Mouse (Mus musculus): ENCODE data around the gene Bpifb9b. TPM values are rescaled to one million over a fixed set of nuclear protein-coding genes. Genes with fewer than 3 reads are reported as not detected.
A peak's percentile ranks its signal among the peaks of the same experiment; 100 is the strongest.
"Not testable (repeated sequence)": the region's sequence is repeated elsewhere in the genome, so short reads cannot be mapped to it uniquely, and the experiment has no call there.

Bpifb9b gene
- not detected for total RNA-seq (2021)
- long read RNA-seq, experiment 1, result 0 reads
- long read RNA-seq, experiment 2, result 0 reads

DNA sequence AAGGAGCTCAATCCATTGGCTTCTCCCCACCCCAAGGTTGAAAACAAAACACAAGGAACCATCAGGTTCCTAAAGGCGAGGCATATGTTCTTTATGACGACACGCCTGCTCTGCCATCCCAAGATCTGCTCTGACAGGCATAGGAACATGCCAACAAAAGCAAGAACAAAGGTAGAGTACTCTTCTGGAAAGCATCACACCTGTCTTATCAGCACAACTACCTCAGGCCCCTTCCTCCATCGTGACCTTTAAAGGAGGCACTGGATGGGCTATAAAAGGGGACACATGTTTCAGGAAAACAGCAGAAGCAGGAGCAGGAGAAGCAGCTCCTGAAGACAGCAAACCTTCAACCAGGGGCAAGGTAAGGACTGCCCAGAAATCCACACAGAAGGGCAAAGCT lies at the start of gene Bpifb9b:
TSS of gene Bpifb9b (plus strand) at position 301 of the 400 bp plus-strand sequence.
- DNase-seq, result not testable (repeated sequence)

DNA sequence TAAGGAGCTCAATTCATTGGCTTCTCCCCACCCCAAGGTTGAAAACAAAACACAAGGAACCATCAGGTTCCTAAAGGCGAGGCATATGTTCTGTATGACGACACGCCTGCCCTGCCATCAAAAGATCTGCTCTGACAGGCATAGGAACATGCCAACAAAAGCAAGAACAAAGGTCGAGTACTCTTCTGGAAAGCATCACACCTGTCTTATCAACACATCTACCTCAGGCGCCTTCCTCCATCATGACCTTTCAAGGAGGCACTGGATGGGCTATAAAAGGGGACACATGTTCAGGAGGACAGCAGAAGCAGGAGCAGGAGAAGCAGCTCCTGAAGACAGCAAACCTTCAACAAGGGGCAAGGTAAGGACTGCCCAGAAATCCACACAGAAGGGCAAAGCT lies 49.5 kb upstream of the Bpifb9b start, which contains the start of gene Bpifb9a:
TSS of gene Bpifb9a (plus strand) at position 301 of the 400 bp plus-strand sequence.
- DNase-seq, result not testable (repeated sequence)

GRCm38 (mm10) chr2:154264397-154264796 lies 42.6 kb upstream of the Bpifb9b start:
- not testable (repeated sequence) for DNase-seq

- not testable (repeated sequence) for DNase-seq
Measured at GRCm38 (mm10) chr2:154291866-154292265, 15.2 kb upstream of the Bpifb9b start.

- no peak for DNase-seq
Measured at GRCm38 (mm10) chr2:154292833-154293232, 14.2 kb upstream of the Bpifb9b start.

- peak; percentile 48 for DNase-seq
Measured at GRCm38 (mm10) chr2:154294746-154295145, 12.3 kb upstream of the Bpifb9b start.

GRCm38 (mm10) chr2:154300496-154300895 lies 6.5 kb upstream of the Bpifb9b start:
- DNase-seq, result peak; percentile 75

DNA sequence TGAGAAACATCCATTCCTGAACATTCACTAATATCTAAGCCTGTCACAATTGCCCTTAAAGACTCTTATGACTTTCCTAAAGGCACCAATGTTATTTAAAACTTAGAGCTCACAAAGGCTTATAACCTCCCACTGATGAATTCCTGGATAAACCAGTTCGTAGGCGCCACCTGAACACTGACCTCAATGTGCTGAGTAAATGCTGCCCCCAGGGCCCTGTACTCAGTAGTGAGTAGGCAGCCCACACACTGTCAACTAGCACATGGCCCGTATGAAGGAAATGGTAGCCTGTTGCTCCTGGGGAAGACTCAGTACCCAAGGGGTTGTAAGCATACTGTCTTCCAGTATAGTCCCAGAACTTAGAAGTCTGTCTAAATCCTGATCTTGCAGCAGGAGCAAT lies 5.3 kb upstream of the Bpifb9b start:
- no peak for DNase-seq

GRCm38 (mm10) chr2:154304604-154305003 lies 2.4 kb upstream of the Bpifb9b start:
- not testable (repeated sequence) for DNase-seq

- DNase-seq, result not testable (repeated sequence)
Measured at GRCm38 (mm10) chr2:154313771-154314170, 6.7 kb downstream of the Bpifb9b start.

- DNase-seq, result no peak
Measured at GRCm38 (mm10) chr2:154326852-154327251, 19.8 kb downstream of the Bpifb9b start.

DNA sequence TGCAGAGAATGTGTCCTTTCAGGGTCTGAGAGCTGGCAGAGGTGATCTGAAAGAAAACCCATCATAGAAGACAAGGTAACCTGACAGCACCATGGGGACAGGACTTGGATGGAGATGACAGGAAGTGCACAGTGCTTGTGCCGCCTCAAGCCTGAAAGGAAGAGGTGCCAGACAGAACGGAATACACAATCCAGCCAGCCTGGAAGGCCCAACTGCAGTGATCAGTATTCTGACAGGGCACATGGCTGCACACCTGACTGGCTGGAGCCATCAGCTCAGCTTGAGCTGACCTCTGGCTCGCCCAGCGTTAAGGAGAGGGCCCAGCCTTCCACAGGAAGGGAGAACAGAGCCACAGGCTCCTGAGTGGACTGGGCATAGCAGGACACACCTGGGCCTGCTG lies 28.5 kb downstream of the Bpifb9b start:
- DNase-seq, result no peak

DNA sequence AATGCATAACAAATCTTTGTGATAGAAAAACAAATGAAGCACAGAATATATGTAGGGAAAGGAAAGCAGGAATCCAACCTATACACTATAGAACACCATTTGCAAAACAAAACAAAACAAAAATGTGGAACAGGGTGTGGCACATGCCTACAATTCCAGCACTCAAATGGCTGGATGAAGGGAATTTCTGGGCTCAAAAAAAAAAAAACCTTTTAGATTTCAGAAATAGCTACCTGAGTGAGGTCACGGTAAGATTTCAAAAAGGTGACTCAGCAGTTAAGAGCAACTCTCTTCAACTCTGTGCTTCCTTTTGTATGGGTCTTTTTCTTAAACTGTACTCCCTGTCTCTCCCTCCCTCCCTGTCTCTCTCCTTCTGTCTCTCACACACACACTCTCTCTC lies 31.1 kb downstream of the Bpifb9b start:
- no peak for DNase-seq

GRCm38 (mm10) chr2:154339356-154339755 lies 32.3 kb downstream of the Bpifb9b start:
- no peak for DNase-seq

DNA sequence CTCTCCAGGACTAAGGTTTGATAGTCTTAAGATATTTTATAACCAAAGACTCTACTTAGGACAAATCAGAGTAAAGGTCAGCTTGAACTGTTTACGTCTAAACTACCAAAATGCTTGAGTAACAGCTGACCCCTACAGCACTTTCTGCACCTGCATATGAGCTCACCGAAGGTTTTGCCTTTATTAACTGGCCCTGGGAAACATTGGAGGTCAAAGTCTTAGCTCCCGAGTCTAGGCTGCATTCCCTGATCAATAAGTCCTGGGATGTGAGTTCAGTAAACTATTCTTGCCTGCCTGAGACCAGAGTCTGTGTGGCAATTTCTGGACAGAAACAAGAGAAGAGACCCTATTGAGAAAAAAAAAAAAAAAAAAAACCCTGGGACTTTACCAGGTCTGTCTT lies 41.1 kb downstream of the Bpifb9b start:
- no peak for DNase-seq

DNA sequence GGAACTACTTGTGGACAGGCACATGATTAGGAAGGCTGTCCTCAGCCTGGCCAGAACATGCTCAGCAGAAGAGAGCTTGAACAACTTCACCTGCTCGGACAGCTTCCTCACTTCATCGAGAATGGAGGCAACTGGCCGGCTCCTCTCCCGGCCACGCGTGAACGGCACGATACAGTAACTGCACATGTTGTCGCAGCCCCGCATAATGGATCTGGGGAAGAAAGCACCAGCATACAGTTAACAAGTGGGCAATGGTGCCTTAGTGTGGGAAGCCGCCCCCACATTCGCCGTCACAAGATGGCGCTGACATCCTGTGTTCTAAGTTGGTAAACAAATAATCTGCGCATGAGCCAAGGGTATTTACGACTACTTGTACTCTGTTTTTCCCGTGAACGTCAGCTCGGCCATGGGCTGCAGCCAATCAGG lies 47.0 kb downstream of the Bpifb9b start:
- DNase-seq, result not testable (repeated sequence)

GRCm38 (mm10) chr2:154367510-154367909 lies 60.5 kb downstream of the Bpifb9b start:
- DNase-seq, result no peak

Other genes with a start within 250 kb of the Bpifb9b start
- gene Bpifa3, start 176.9 kb upstream of the Bpifb9b start, total RNA-seq (2021), result not detected
- gene Bpifa1, start 164.3 kb upstream of the Bpifb9b start, total RNA-seq (2021), result not detected
- not detected for gene Bpifa5, start 144.6 kb upstream of the Bpifb9b start, total RNA-seq (2021)
- gene Bpifb1, start 116.4 kb upstream of the Bpifb9b start, total RNA-seq (2021), result not detected
- not detected for gene Bpifb5, start 83.5 kb upstream of the Bpifb9b start, total RNA-seq (2021)
- not detected for gene Bpifb9a, start 49.4 kb upstream of the Bpifb9b start, total RNA-seq (2021)
- gene Cdk5rap1, start 65.8 kb downstream of the Bpifb9b start, total RNA-seq (2021), result 1 to 10 TPM; 8.2 to 9.7 TPM
- 100 to 1,000 TPM in 1 of 2 experiments, 10 to 100 TPM in 1; 95.6 to 128 TPM for gene Snta1, start 100.9 kb downstream of the Bpifb9b start, total RNA-seq (2021)
- gene Cbfa2t2, start 129.3 kb downstream of the Bpifb9b start, total RNA-seq (2021), result 10 to 100 TPM; 18.4 to 21.6 TPM
- under 1 TPM in 1 of 2 experiments, not detected in 1; 0.81 TPM for gene 1700003F12Rik, start 239.9 kb downstream of the Bpifb9b start, total RNA-seq (2021)
- not detected for gene Actl10, start 244.5 kb downstream of the Bpifb9b start, total RNA-seq (2021)